6 mouse cellular contexts compared by ENCODE assay signal in the genomic region with DNA sequence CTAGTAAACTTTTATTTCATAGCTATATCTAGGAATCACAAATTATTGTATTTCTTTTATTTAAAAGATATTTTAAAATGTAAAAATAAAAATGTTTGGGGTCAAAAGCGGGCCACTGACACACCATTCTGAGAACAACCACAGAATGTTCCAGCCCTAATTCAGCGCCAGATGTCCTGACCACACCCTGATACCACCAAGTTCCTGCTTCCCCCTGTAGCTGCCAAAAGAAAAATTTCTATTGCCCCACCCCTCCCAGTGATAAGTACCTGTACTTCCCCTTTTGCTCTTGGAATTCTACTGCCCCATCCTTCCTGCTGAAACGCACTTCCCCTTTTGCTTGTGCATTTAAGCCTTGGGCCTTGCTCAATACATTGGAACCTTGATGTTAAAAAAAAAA.
DNase-seq lines count a peak whose midpoint lies in the region; TF ChIP-seq lines count a peak whose summit lies in the region.
"Not testable (repeated sequence)": the region's sequence is repeated elsewhere in the genome, so short reads cannot be mapped to it uniquely, and the experiment has no call there.

No protein-coding gene starts in this region.

- H3K9me3 ChIP-seq in MEL (replicated peaks; ENCODE audit: insufficient read depth, low read length): not testable (repeated sequence)

- TF ChIP-seq RAD21 in MEL (IDR thresholded peaks at IDR 0.05; ENCODE audit: low read depth, low read length): not testable (repeated sequence)

- DNase-seq in 416B (ENCODE audit: low read depth): peak; percentile 17
- peak; percentile 47 for DNase-seq in MEL (ENCODE audit: low read depth, low spot score)
- peak; percentile 15 for DNase-seq in MEL-GATA-1-ER (ENCODE audit: extremely low read depth, low read depth)
- peak; percentile 89 for DNase-seq in heart, adult 11 months
- DNase-seq in heart, adult 18-20 months: peak; percentile 6 to 12

- H3ac ChIP-seq in myocyte (ENCODE audit: control insufficient read depth, insufficient read length): not testable (repeated sequence)

- not testable (repeated sequence) for H3K36me3 ChIP-seq in MEL (ENCODE audit: control insufficient read depth in 1 of 2, insufficient read depth in 2 of 2, low read length in 2 of 2); myocyte (ENCODE audit: control insufficient read depth, insufficient read depth)

- H3K4me1 ChIP-seq in MEL (ENCODE audit: control insufficient read depth in 1 of 2, insufficient read depth in 2 of 2, low read length in 2 of 2): not testable (repeated sequence)

- H3K4me3 ChIP-seq in MEL (ENCODE audit: control insufficient read depth in 1 of 2, insufficient read depth in 1 of 2, low read depth in 2 of 2, low read length in 2 of 2): not testable (repeated sequence)
- peak overlapping the region; percentile 24 for H3K4me3 ChIP-seq in myocyte

- not testable (repeated sequence) for H3K79me2 ChIP-seq in MEL (ENCODE audit: control insufficient read depth, insufficient read depth, low read length, poor library complexity); myocyte (ENCODE audit: control insufficient read depth, insufficient read depth)

- not testable (repeated sequence) for H3K9ac ChIP-seq in MEL (ENCODE audit: control insufficient read depth, low read depth, low read length, poor library complexity, severe bottlenecking)

- 0 out of 4 replicates have a peak, but pooled peaks of 1 of the 2 experiments have one; percentile 14 for TF ChIP-seq EP300 in MEL (IDR thresholded peaks at IDR 0.05; ENCODE audit: low read depth in 1 of 2, low read length in 2 of 2)

- H3K4me2 ChIP-seq in myocyte (ENCODE audit: low read depth): peak overlapping the region; percentile 58

- not testable (repeated sequence) for H3K27ac ChIP-seq in MEL (ENCODE audit: control insufficient read depth, low read depth, low read length)

- not testable (repeated sequence) for TF ChIP-seq CTCF in MEL (IDR thresholded peaks at IDR 0.05 in 2 of 3, conservative IDR thresholded peaks at IDR 0.05 in 1 of 3; ENCODE audit: control insufficient read depth in 1 of 3, insufficient read depth in 1 of 3, low read depth in 2 of 3, low read length in 3 of 3, poor library complexity in 1 of 3, severe bottlenecking in 1 of 3)

- not testable (repeated sequence) for H3K27me3 ChIP-seq in MEL (ENCODE audit: control insufficient read depth in 1 of 2, insufficient read depth in 2 of 2, low read length in 2 of 2); myocyte (ENCODE audit: control insufficient read depth, insufficient read depth, insufficient read length)

- TF ChIP-seq POLR2A in MEL (IDR thresholded peaks at IDR 0.05; ENCODE audit: control insufficient read depth in 1 of 2, insufficient read depth in 1 of 2, low read depth in 1 of 2, low read length in 2 of 2, poor library complexity in 1 of 2); myocyte (IDR thresholded peaks at IDR 0.05; ENCODE audit: insufficient read length, low read depth): not testable (repeated sequence)

TF ChIP-seq in MEL, 35 proteins besides CTCF, POLR2A, EP300 and RAD21:
- 0 out of 2 replicates have a peak, but pooled peaks have one; percentile 16 for TF ChIP-seq TCF12 (IDR thresholded peaks at IDR 0.05; ENCODE audit: low read depth, low read length)
TF ChIP-seq in MEL: peak in this region for 1; not testable (repeated sequence) for 34.

TF ChIP-seq in myocyte, 11 proteins besides CTCF, POLR2A, EP300 and RAD21:
- TF ChIP-seq MYOG (IDR thresholded peaks at IDR 0.05; ENCODE audit: control insufficient read depth in 1 of 3, insufficient read depth in 1 of 3, insufficient read length in 2 of 3, low read depth in 2 of 3): peak in 1 of 3 experiments; percentile 60

Comparison
In these comparisons a context has a peak if more than half of its experiments do, and no peak if none do; other contexts are left out.
1. DNase-seq: peak in every context shown above with its lines; median percentile 89 in heart, adult 11 months; 47 in MEL; 17 in 416B; 15 in MEL-GATA-1-ER; 9 in heart, adult 18-20 months.